Mouse (Mus musculus) spleen, adult 2 months (tissue): ENCODE results near the gene Gls2. TPM values are rescaled to one million over a fixed set of nuclear protein-coding genes. Genes with fewer than 3 reads are reported as not detected.

Experiments
- DNase-seq, 2 experiments: peaks; one replicate each; pipeline versions ENCODE4 v3.0.0 to v3.0.0-alpha.2; 2012 to 2021; ENCODE audit warnings: low spot score in 2 of 2, low read depth in 1 of 2
- H3K27ac ChIP-seq: fragments of 200-500 bp; 2 replicates; pipeline ENCODE4 v1.5.1; 2012; ENCODE audit warnings: low read length, inconsistent platforms; ENCODE audit not compliant: insufficient read depth
- H3K27me3 ChIP-seq: fragments of 200-500 bp; 2 replicates; pipeline ENCODE4 v1.6.1; 2012; ENCODE audit warnings: mild to moderate bottlenecking, moderate library complexity, low read length, inconsistent platforms; ENCODE audit not compliant: control insufficient read depth, insufficient read depth
- H3K36me3 ChIP-seq: fragments of 200-500 bp; 2 replicates; pipeline ENCODE4 v1.6.1; 2012; ENCODE audit warnings: mild to moderate bottlenecking, low read length, inconsistent platforms; ENCODE audit not compliant: control insufficient read depth, insufficient read depth
- H3K4me1 ChIP-seq: fragments of 200-500 bp; 2 replicates; pipeline ENCODE4 v1.6.1; 2011; ENCODE audit warnings: inconsistent platforms; ENCODE audit not compliant: control insufficient read depth, insufficient read depth, insufficient read length
- H3K4me3 ChIP-seq: fragments of 200-500 bp; 2 replicates; pipeline ENCODE4 v1.5.1; 2011; ENCODE audit warnings: mild to moderate bottlenecking, inconsistent platforms; ENCODE audit not compliant: insufficient read depth, insufficient read length; ENCODE audit errors: extremely low read depth
- CTCF ChIP-seq: fragments of 200-500 bp; IDR thresholded peaks from 2 replicates; pipeline ENCODE4 v1.5.1; 2011; ENCODE audit warnings: mild to moderate bottlenecking, inconsistent platforms; ENCODE audit not compliant: insufficient read depth, insufficient read length, insufficient replicate concordance; ENCODE audit errors: extremely low read depth
- POLR2A ChIP-seq: fragments of 200-500 bp; IDR thresholded peaks from 2 replicates; pipeline ENCODE4 v1.6.1; 2011; ENCODE audit warnings: low read depth, low read length, inconsistent platforms
- WGBS: fragments of 180-500 bp; shearing (Covaris S2); methylation state at CpG from one replicate; pipeline ENCODE4 v1.1.7; 2018; 5-methylcytosine and 5-hydroxymethylcytosine counted together
- polyA plus RNA-seq: library from polyadenylated mRNA; depleted of rRNA; stranded (reverse); fragments of >200 nt; gene quantifications from 2 replicates; pipeline ENCODE4 v1.2.3, GENCODE M21; 2012

The Gls2 gene
- polyA plus RNA-seq, 1 experiment, result 4.7 TPM

- TF ChIP-seq POLR2A (no peak), CTCF (no peak)
- DNase-seq, result no peak
- 89% methylated on average over 18 of the region's 18 CpGs for WGBS
- peaks cover 6% of the 10 kb centered on the region for H3K36me3 ChIP-seq
- no peak overlapping the region for H3K27ac ChIP-seq
- no peak overlapping the region for H3K4me3 ChIP-seq
- H3K4me1 ChIP-seq, result no peaks in the 10 kb centered on the region
- H3K27me3 ChIP-seq, result no peaks in the 10 kb centered on the region
These were observed 45.9 kb downstream of the Gls2 start for GRCm38 (mm10) chr10:128240131-128240530.

- Histone ChIP-seq H3K4me3 (no peak overlapping the region), H3K4me1 (no peaks in the 10 kb centered on the region), H3K36me3 (peaks cover 8% of the 10 kb centered on the region), H3K27me3 (no peaks in the 10 kb centered on the region), H3K27ac (no peak overlapping the region)
- 92% methylated on average over 8 of the region's 8 CpGs for whole genome bisulfite sequencing
- no peak for TF ChIP-seq CTCF
- no peak for TF ChIP-seq POLR2A
- no peak for DNase-seq
These were observed 49.0 kb downstream of the Gls2 start for GRCm38 (mm10) chr10:128243252-128243651.

GRCm38 (mm10) chr10:128244121-128244520 is 49.9 kb downstream of the Gls2 start:
- 97% methylated on average over 15 of the region's 15 CpGs for WGBS
- Histone ChIP-seq H3K36me3 (peaks cover 10% of the 10 kb centered on the region), H3K27ac (no peak overlapping the region), H3K4me3 (no peak overlapping the region), H3K4me1 (no peaks in the 10 kb centered on the region), H3K27me3 (no peaks in the 10 kb centered on the region)
- TF ChIP-seq CTCF (no peak), POLR2A (no peak)
- no peak for DNase-seq

- Histone ChIP-seq H3K27ac (0 out of 2 replicates have a peak overlapping the region, but pooled peaks have one; percentile 19), H3K4me1 (no peaks in the 10 kb centered on the region), H3K27me3 (no peaks in the 10 kb centered on the region), H3K4me3 (0 out of 2 replicates have a peak overlapping the region, but pooled peaks have one; percentile 11), H3K36me3 (peaks cover 21% of the 10 kb centered on the region)
- DNase-seq, result no peak
- WGBS, result 87% methylated on average over 17 of the region's 17 CpGs
- TF ChIP-seq CTCF, result no peak
- TF ChIP-seq POLR2A, result no peak
These were observed 52.9 kb downstream of the Gls2 start for GRCm38 (mm10) chr10:128247020-128247732.

GRCm38 (mm10) chr10:128250565-128250964 is 56.3 kb downstream of the Gls2 start:
- no peaks in the 10 kb centered on the region for H3K27me3 ChIP-seq
- DNase-seq, result no peak
- WGBS, result 94% methylated on average over 13 of the region's 13 CpGs
- no peak for TF ChIP-seq CTCF
- TF ChIP-seq POLR2A, result no peak
- peaks cover 18% of the 10 kb centered on the region for H3K36me3 ChIP-seq
- no peaks in the 10 kb centered on the region for H3K4me1 ChIP-seq
- H3K4me3 ChIP-seq, result no peak overlapping the region
- no peak overlapping the region for H3K27ac ChIP-seq

GRCm38 (mm10) chr10:128253677-128254255 is 59.5 kb downstream of the Gls2 start, which contains the start of gene Apon:
Gene Apon (plus strand): TSS chr10:128254096.
- Histone ChIP-seq H3K27me3 (no peaks in the 10 kb centered on the region), H3K27ac (no peak within 1 kb of the TSS), H3K36me3 (peaks cover 14% of the 10 kb centered on the region), H3K4me3 (no peak within 1 kb of the TSS), H3K4me1 (no peaks in the 10 kb centered on the region)
- no peak for DNase-seq
- WGBS, result 88% methylated on average over 4 of the region's 4 CpGs
- TF ChIP-seq POLR2A (no peak), CTCF (no peak)

- 93% methylated on average over 8 of the region's 8 CpGs for WGBS
These were observed 61.7 kb downstream of the Gls2 start for GRCm38 (mm10) chr10:128255925-128256324.

More at GRCm38 (mm10) chr10:128255925-128256324, 61.7 kb downstream of the Gls2 start:
- H3K36me3 ChIP-seq, result peaks cover 3% of the 10 kb centered on the region
- no peak for TF ChIP-seq CTCF
- TF ChIP-seq POLR2A, result no peak
- no peak for DNase-seq
- no peak overlapping the region for H3K4me3 ChIP-seq
- no peak overlapping the region for H3K27ac ChIP-seq
- H3K27me3 ChIP-seq, result no peaks in the 10 kb centered on the region
- H3K4me1 ChIP-seq, result peaks cover 9% of the 10 kb centered on the region; the same call in 1 of the 2 replicates
